Mouse (Mus musculus) liver, postnatal 0 days (tissue): Measurements from ENCODE around the gene Olfr1099. TPM values are rescaled to one million over a fixed set of nuclear protein-coding genes. Genes with fewer than 3 reads are reported as not detected.

Experiments used
- ATAC-seq: fragments of 200-750 bp; cut with Nextera tagmentation; 2 replicates; pipeline ENCODE4 v1.8.0; 2017; ENCODE audit warnings: mild to moderate bottlenecking, moderate library complexity
- DNase-seq: peaks from one replicate; pipeline ENCODE4 v3.0.0-alpha.2; 2016
- H3K27ac ChIP-seq: fragments of 300-500 bp; sonication (generic); 2 replicates; pipeline ENCODE4 v1.5.1; 2014; ENCODE audit warnings: antibody characterized with exemption, moderate library complexity, mild to moderate bottlenecking, low read depth
- H3K27me3 ChIP-seq: fragments of 300-500 bp; sonication (generic); 2 replicates; pipeline ENCODE4 v1.6.1; 2014; ENCODE audit warnings: low read length, control low read depth, mixed read lengths; ENCODE audit not compliant: insufficient read depth
- H3K36me3 ChIP-seq: fragments of 300-500 bp; sonication (generic); replicated peaks from 2 replicates; pipeline ENCODE4 v1.6.1; 2014; ENCODE audit warnings: mild to moderate bottlenecking, control low read depth, low read length, moderate library complexity, mixed read lengths; ENCODE audit not compliant: insufficient read depth
- H3K4me1 ChIP-seq: fragments of 300-500 bp; sonication (generic); 2 replicates; pipeline ENCODE4 v1.6.1; 2014; ENCODE audit warnings: antibody characterized with exemption, mild to moderate bottlenecking, control low read depth; ENCODE audit not compliant: insufficient read depth
- H3K4me2 ChIP-seq: fragments of 300-500 bp; sonication (generic); 2 replicates; pipeline ENCODE4 v1.6.1; 2014; ENCODE audit warnings: low read depth, mild to moderate bottlenecking, low read length, moderate library complexity, mixed read lengths
- H3K4me3 ChIP-seq: fragments of 300-500 bp; sonication (generic); 2 replicates; pipeline ENCODE4 v1.5.1; 2014; ENCODE audit warnings: low read depth, low read length
- H3K9ac ChIP-seq: fragments of 300-500 bp; sonication (generic); replicated peaks from 2 replicates; pipeline ENCODE4 v1.6.1; 2014; ENCODE audit warnings: mild to moderate bottlenecking, moderate library complexity
- H3K9me3 ChIP-seq: fragments of 300-500 bp; sonication (generic); 2 replicates; pipeline ENCODE4 v1.6.1; 2016; ENCODE audit warnings: mild to moderate bottlenecking, control low read depth, low read length, mixed read lengths
- CTCF ChIP-seq: sonication (generic); IDR thresholded peaks from 2 replicates; pipeline ENCODE4 v1.5.1; 2016; ENCODE audit warnings: antibody characterized with exemption, low read depth
- EP300 ChIP-seq: IDR thresholded peaks from 2 replicates; pipeline ENCODE4 v1.6.1; 2016; ENCODE audit warnings: antibody characterized with exemption, low read depth, mild to moderate bottlenecking
- WGBS: fragments of 180-500 bp; shearing (Covaris S2); extraction: QIAGEN DNeasy Blood & Tissue Kit; methylation state at CpG from one replicate; pipeline ENCODE4 v1.1.7; 2014; ENCODE audit not compliant: insufficient replicate concordance; 5-methylcytosine and 5-hydroxymethylcytosine counted together
- polyA plus RNA-seq: library from polyadenylated mRNA; unstranded; fragments of >200 nt; fragmentation: Nextera tagmentation; extraction: Ambion mirVana; gene quantifications from 2 replicates; pipeline ENCODE4 v1.2.1, GENCODE M21; 2015

Gene Olfr1099
- not detected in 2 replicates for polyA plus RNA-seq

DNA sequence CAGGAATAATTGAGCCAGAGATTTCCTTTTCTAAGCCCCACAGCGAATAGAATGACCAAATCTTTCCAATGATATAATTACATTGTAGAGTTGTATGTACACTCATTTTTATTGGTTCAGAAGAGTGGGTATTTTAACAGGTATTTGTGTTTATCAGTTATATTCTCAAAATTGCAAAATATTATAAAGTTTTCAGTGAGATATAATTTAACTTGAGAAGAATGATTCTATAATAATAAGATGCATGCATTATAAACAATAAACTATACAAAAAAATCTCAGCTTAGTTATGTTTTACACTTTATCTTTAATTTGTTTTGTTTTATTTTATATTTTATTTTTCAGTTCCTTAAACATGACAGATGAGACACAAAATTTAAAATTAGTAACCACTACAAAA lies at the start of gene Olfr1099:
Gene Olfr1099, minus strand, starts transcription at position 101 of the 400 bp plus-strand sequence.
- Histone ChIP-seq H3K27ac (no peak within 1 kb of the TSS), H3K27me3 (no peaks in the 10 kb centered on the region), H3K9me3 (no peaks in the 10 kb centered on the region), H3K9ac (no peak within 1 kb of the TSS), H3K4me2 (no peak within 1 kb of the TSS), H3K4me3 (no peak within 1 kb of the TSS), H3K4me1 (no peaks in the 10 kb centered on the region), H3K36me3 (no peaks in the 10 kb centered on the region)
- 65% methylated on average over 1 of the region's 1 CpGs for WGBS
- ATAC-seq = no peak
- DNase-seq = no peak
- no peak for TF ChIP-seq EP300
- no peak for TF ChIP-seq CTCF

- ATAC-seq (no peak), DNase-seq (no peak)
- Histone ChIP-seq H3K9me3 (no peaks in the 10 kb centered on the region; the same call in 1 of the 2 replicates), H3K36me3 (no peaks in the 10 kb centered on the region), H3K27me3 (no peaks in the 10 kb centered on the region), H3K4me1 (no peaks in the 10 kb centered on the region), H3K4me3 (no peak within 1 kb of the TSS), H3K27ac (no peak within 1 kb of the TSS), H3K9ac (no peak within 1 kb of the TSS), H3K4me2 (no peak within 1 kb of the TSS)
- TF ChIP-seq CTCF (no peak), EP300 (no peak)
Observed at GRCm38 (mm10) chr2:86998098-86998497, 37.6 kb upstream of the Olfr1099 start, which contains the start of gene Olfr1102. Gene Olfr1102 (plus strand): TSS chr2:86998398.

DNA sequence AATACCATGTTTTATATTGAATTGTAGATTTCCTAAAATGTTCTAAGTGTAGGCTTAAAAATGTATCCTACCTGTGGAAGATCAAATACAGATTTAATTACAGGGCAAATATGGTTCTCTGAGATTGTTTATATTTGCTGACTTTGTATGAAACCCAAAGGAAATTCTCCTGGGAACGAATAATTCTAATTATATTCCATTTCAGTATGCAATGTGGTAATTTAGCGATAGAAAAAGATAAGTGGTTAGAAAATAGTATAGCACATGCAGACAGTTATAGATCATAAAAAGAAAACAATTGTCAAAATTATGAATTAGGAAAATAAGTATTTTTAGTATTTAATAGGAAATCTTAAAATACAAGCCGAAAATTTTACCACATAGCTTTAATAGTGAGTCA lies 30.6 kb upstream of the Olfr1099 start, which contains the start of gene Olfr1101:
Gene Olfr1101, minus strand, starts transcription at position 101 of the 400 bp plus-strand sequence.
- H3K4me3 ChIP-seq = no peak within 1 kb of the TSS
- no peaks in the 10 kb centered on the region for H3K9me3 ChIP-seq
- TF ChIP-seq CTCF (no peak), EP300 (no peak)
- ATAC-seq = no peak
- H3K9ac ChIP-seq = no peak within 1 kb of the TSS
- no peak for DNase-seq
- H3K4me2 ChIP-seq = no peak within 1 kb of the TSS
- no peaks in the 10 kb centered on the region for H3K27me3 ChIP-seq
- H3K27ac ChIP-seq = no peak within 1 kb of the TSS
- no peaks in the 10 kb centered on the region for H3K4me1 ChIP-seq
- WGBS = 74% methylated on average over 3 of the region's 3 CpGs
- no peaks in the 10 kb centered on the region for H3K36me3 ChIP-seq

DNA sequence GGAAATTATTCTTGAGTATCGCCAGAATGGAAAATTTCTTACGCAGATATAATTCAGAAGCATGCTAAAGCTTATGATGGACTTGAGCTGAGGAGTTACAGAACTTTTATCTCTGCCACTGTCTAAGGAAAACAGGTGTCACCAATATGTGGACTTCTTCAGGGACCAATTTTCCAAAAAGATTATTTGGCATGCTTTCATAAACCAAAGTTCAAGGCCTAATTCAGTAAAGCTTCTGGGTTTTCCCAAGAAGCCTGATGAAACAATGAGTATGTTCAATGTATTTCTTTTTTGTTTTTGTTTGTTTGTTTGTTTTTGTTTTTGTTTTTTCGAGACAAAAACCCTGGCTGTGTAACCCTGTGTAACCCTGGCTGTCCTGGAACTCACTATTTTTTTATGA lies 19.4 kb upstream of the Olfr1099 start, which contains the start of gene Olfr1100:
Gene Olfr1100, minus strand, starts transcription at position 101 of the 400 bp plus-strand sequence.
- H3K36me3 ChIP-seq = no peaks in the 10 kb centered on the region
- DNase-seq = no peak
- H3K9ac ChIP-seq = no peak within 1 kb of the TSS
- no peak for TF ChIP-seq CTCF
- TF ChIP-seq EP300 = no peak
- no peaks in the 10 kb centered on the region for H3K9me3 ChIP-seq
- no peak for ATAC-seq
- 65% methylated on average over 3 of the region's 3 CpGs for WGBS
- H3K27ac ChIP-seq = no peak within 1 kb of the TSS
- no peak within 1 kb of the TSS for H3K4me3 ChIP-seq
- no peaks in the 10 kb centered on the region for H3K4me1 ChIP-seq
- no peak within 1 kb of the TSS for H3K4me2 ChIP-seq
- H3K27me3 ChIP-seq = no peaks in the 10 kb centered on the region

DNA sequence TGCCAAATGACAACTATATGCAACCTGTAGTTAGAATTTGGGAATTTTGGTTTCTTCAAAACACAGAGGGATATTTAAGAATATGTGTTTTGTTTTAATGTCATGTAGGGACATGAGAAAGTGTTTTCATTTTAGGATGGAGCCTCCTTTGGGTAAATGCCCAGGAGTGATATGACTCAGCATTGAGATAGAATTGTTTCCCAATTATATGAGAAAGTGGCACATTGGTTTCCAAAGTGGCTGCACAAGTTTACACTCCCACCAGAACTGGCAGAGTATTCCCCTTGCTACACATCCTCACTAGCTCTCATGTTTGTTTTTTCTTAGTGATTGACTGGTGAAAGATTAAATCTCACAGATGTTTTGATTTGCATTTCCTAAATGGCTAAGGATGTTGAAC lies 33.9 kb downstream of the Olfr1099 start:
- Histone ChIP-seq H3K27me3 (no peaks in the 10 kb centered on the region), H3K9ac (no peak overlapping the region), H3K4me3 (no peak overlapping the region), H3K4me1 (no peaks in the 10 kb centered on the region), H3K36me3 (no peaks in the 10 kb centered on the region), H3K27ac (no peak overlapping the region), H3K9me3 (no peaks in the 10 kb centered on the region), H3K4me2 (no peak overlapping the region)
- ATAC-seq (no peak), DNase-seq (no peak)
- TF ChIP-seq CTCF = no peak
- no peak for TF ChIP-seq EP300

- Histone ChIP-seq H3K4me1 (no peaks in the 10 kb centered on the region), H3K9ac (no peak within 1 kb of the TSS), H3K27me3 (no peaks in the 10 kb centered on the region), H3K27ac (no peak within 1 kb of the TSS), H3K9me3 (no peaks in the 10 kb centered on the region), H3K36me3 (no peaks in the 10 kb centered on the region), H3K4me2 (no peak within 1 kb of the TSS), H3K4me3 (no peak within 1 kb of the TSS)
- DNase-seq = no peak
- WGBS = 80% methylated on average over 1 of the region's 1 CpGs
- no peak for TF ChIP-seq EP300
- no peak for TF ChIP-seq CTCF
- no peak for ATAC-seq
Observed at GRCm38 (mm10) chr2:86924445-86924844, 36.0 kb downstream of the Olfr1099 start, which contains the start of gene Olfr1098. Gene Olfr1098 (minus strand): TSS chr2:86924545.

- DNase-seq (no peak), ATAC-seq (no peak)
- H3K27me3 ChIP-seq = no peaks in the 10 kb centered on the region
- H3K36me3 ChIP-seq = no peaks in the 10 kb centered on the region
- WGBS = 71% methylated on average over 2 of the region's 2 CpGs
- H3K9me3 ChIP-seq = no peaks in the 10 kb centered on the region
- no peaks in the 10 kb centered on the region for H3K4me1 ChIP-seq
- TF ChIP-seq CTCF = no peak
- no peak for TF ChIP-seq EP300
- H3K9ac ChIP-seq = no peak overlapping the region
- H3K27ac ChIP-seq = no peak overlapping the region
- H3K4me2 ChIP-seq = no peak overlapping the region
- H3K4me3 ChIP-seq = no peak overlapping the region
Observed at GRCm38 (mm10) chr2:86905647-86906046, 54.8 kb downstream of the Olfr1099 start.

Other genes with a start within 250 kb of the Olfr1099 start
- not detected in 2 replicates for gene Olfr1089, start 227.0 kb downstream of the Olfr1099 start, polyA plus RNA-seq
- not detected in 2 replicates for gene Olfr1090, start 201.7 kb downstream of the Olfr1099 start, polyA plus RNA-seq
- not detected in 2 replicates for gene Olfr1093, start 178.2 kb downstream of the Olfr1099 start, polyA plus RNA-seq
- not detected in 2 replicates for gene Olfr141, start 150.7 kb downstream of the Olfr1099 start, polyA plus RNA-seq
- not detected in 2 replicates for gene Olfr1094, start 136.0 kb downstream of the Olfr1099 start, polyA plus RNA-seq
- gene Olfr1095, start 109.0 kb downstream of the Olfr1099 start, polyA plus RNA-seq = not detected in 2 replicates
- gene Gm13723, start 85.9 kb downstream of the Olfr1099 start, polyA plus RNA-seq = not detected in 2 replicates
- not detected in 2 replicates for gene Olfr1097, start 68.5 kb downstream of the Olfr1099 start, polyA plus RNA-seq
- not detected in 2 replicates for gene Olfr1098, start 36.1 kb downstream of the Olfr1099 start, polyA plus RNA-seq
- not detected in 2 replicates for gene Olfr1100, start 19.3 kb upstream of the Olfr1099 start, polyA plus RNA-seq
- not detected in 2 replicates for gene Olfr1101, start 30.5 kb upstream of the Olfr1099 start, polyA plus RNA-seq
- gene Olfr1102, start 37.7 kb upstream of the Olfr1099 start, polyA plus RNA-seq = not detected in 2 replicates
- gene Olfr1104, start 66.4 kb upstream of the Olfr1099 start, polyA plus RNA-seq = not detected in 2 replicates
- gene Olfr1105, start 75.8 kb upstream of the Olfr1099 start, polyA plus RNA-seq = not detected in 2 replicates
- not detected in 2 replicates for gene Olfr1106, start 91.6 kb upstream of the Olfr1099 start, polyA plus RNA-seq
- not detected in 2 replicates for gene Olfr1107, start 115.1 kb upstream of the Olfr1099 start, polyA plus RNA-seq
- gene Olfr1109, start 135.3 kb upstream of the Olfr1099 start, polyA plus RNA-seq = not detected in 2 replicates
- not detected in 2 replicates for gene Olfr259, start 153.9 kb upstream of the Olfr1099 start, polyA plus RNA-seq
- not detected in 2 replicates for gene Olfr1110, start 179.6 kb upstream of the Olfr1099 start, polyA plus RNA-seq
- gene Olfr1111, start 191.9 kb upstream of the Olfr1099 start, polyA plus RNA-seq = not detected in 2 replicates
- gene Olfr1112, start 227.1 kb upstream of the Olfr1099 start, polyA plus RNA-seq = not detected in 2 replicates
- gene Olfr1113, start 248.3 kb upstream of the Olfr1099 start, polyA plus RNA-seq = not detected in 2 replicates